Mouse (Mus musculus) cerebellum, adult 2 months (tissue): ENCODE data around the gene Pdxdc1. TPM values are rescaled to one million over a fixed set of nuclear protein-coding genes. Genes with fewer than 3 reads are reported as not detected.

Source experiments
- DNase-seq, 2 experiments: peaks; one replicate each; pipeline ENCODE4 v3.0.0; 2021
- H3K27ac ChIP-seq: fragments of 200-500 bp; 2 replicates; pipeline ENCODE4 v1.5.1; 2012; ENCODE audit warnings: low read length, control low read depth, inconsistent platforms; ENCODE audit not compliant: insufficient read depth
- H3K27me3 ChIP-seq: fragments of 200-500 bp; 2 replicates; pipeline ENCODE4 v1.6.1; 2012; ENCODE audit warnings: inconsistent platforms, mild to moderate bottlenecking, low read length, moderate library complexity; ENCODE audit not compliant: control insufficient read depth, insufficient read depth
- H3K4me1 ChIP-seq: fragments of 200-500 bp; 2 replicates; pipeline ENCODE4 v1.6.1; 2011; ENCODE audit warnings: low read length; ENCODE audit not compliant: control insufficient read depth, insufficient read depth
- H3K4me3 ChIP-seq: fragments of 200-500 bp; replicated peaks from 2 replicates; pipeline ENCODE3; 2011; ENCODE audit warnings: mild to moderate bottlenecking, low read depth, low read length, control low read depth; ENCODE audit not compliant: insufficient read depth
- CTCF ChIP-seq: fragments of 200-500 bp; IDR thresholded peaks from 2 replicates; pipeline ENCODE4 v1.5.1; 2011; ENCODE audit warnings: low read depth, mild to moderate bottlenecking, control low read depth, low read length, moderate library complexity, borderline replicate concordance; ENCODE audit not compliant: insufficient read depth
- POLR2A ChIP-seq: fragments of 200-500 bp; IDR thresholded peaks from 2 replicates; pipeline ENCODE4 v1.6.1; 2011; ENCODE audit warnings: low read length, control low read depth, borderline replicate concordance; ENCODE audit not compliant: insufficient read depth
- WGBS: fragments of 180-500 bp; shearing (Covaris S2); methylation state at CpG from one replicate; pipeline ENCODE4 v1.1.7; 2018; 5-methylcytosine and 5-hydroxymethylcytosine counted together
- polyA plus RNA-seq: library from polyadenylated mRNA; depleted of rRNA; stranded (reverse); fragments of >200 nt; gene quantifications from 2 replicates; pipeline ENCODE4 v1.2.3, GENCODE M21; 2012

Gene Pdxdc1
- polyA plus RNA-seq, 1 experiment, result 105 TPM

GRCm38 (mm10) chr16:13845031-13845430 is 57.9 kb downstream of the Pdxdc1 start:
- Histone ChIP-seq H3K27ac (no peak overlapping the region), H3K4me3 (no peak overlapping the region), H3K27me3 (no peaks in the 10 kb centered on the region), H3K4me1 (no peaks in the 10 kb centered on the region)
- TF ChIP-seq POLR2A, result no peak
- TF ChIP-seq CTCF, result no peak
- DNase-seq, result no peak
- WGBS, result 94% methylated on average over 5 of the region's 5 CpGs

DNA sequence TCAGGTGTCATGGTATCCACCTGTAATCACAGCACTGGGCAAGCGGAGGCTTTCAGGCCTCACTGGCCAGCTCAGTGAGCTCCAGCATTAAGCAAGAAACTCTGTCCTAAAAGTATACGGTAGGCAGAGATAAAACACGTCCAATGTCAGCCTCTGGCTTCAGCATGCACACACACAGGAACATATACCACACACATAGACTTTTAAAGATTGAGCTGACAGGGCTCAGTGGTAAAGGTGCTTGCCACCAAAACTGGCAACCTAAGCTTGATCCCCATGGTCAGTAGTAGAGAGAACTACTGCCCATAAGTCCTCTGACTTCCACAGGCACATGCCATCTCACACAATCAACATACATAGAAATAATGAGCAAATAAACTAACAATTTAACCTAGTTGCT is 62.0 kb downstream of the Pdxdc1 start:
- no peak overlapping the region for H3K27ac ChIP-seq
- TF ChIP-seq POLR2A (no peak), CTCF (no peak)
- WGBS, result 95% methylated on average over 3 of the region's 3 CpGs
- H3K4me3 ChIP-seq, result no peak overlapping the region
- no peak for DNase-seq
- no peaks in the 10 kb centered on the region for H3K27me3 ChIP-seq
- H3K4me1 ChIP-seq, result no peaks in the 10 kb centered on the region

DNA sequence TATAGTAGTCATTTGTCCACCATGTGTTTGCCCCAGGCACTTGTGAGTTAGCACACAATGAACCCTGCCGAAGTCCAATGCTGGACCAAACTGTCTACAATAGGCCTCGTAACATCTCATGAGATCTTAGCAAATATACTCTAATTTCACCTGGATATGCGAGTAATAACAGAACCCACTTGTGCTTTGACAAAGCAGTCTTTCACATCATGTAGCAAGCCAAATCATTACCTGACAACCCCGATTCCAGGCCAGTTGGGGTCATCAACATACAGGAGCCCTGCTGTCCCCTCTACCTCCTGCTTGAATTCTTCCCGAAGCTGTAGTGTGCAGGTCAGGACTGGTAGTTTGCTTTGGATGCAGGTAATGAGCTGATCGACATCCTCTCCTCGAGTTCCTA is 62.9 kb downstream of the Pdxdc1 start:
- no peak overlapping the region for H3K27ac ChIP-seq
- H3K27me3 ChIP-seq, result no peaks in the 10 kb centered on the region
- no peaks in the 10 kb centered on the region for H3K4me1 ChIP-seq
- TF ChIP-seq CTCF (no peak), POLR2A (no peak)
- no peak for DNase-seq
- H3K4me3 ChIP-seq, result no peak overlapping the region
- WGBS, result 91% methylated on average over 7 of the region's 7 CpGs

- TF ChIP-seq POLR2A (no peak), CTCF (no peak)
- H3K27ac ChIP-seq, result no peak overlapping the region
- H3K4me3 ChIP-seq, result no peak overlapping the region
- DNase-seq, result no peak
- no peaks in the 10 kb centered on the region for H3K4me1 ChIP-seq
- 95% methylated on average over 5 of the region's 5 CpGs for WGBS
- no peaks in the 10 kb centered on the region for H3K27me3 ChIP-seq
Observed at GRCm38 (mm10) chr16:13834382-13834781, 68.5 kb downstream of the Pdxdc1 start.

- 73% methylated on average over 5 of the region's 5 CpGs for WGBS
- TF ChIP-seq CTCF (no peak), POLR2A (no peak)
- Histone ChIP-seq H3K4me3 (no peak overlapping the region), H3K27ac (no peak overlapping the region), H3K4me1 (no peaks in the 10 kb centered on the region), H3K27me3 (no peaks in the 10 kb centered on the region)
- DNase-seq, result no peak
Observed at GRCm38 (mm10) chr16:13831606-13832005, 71.3 kb downstream of the Pdxdc1 start.

GRCm38 (mm10) chr16:13830444-13830843 is 72.5 kb downstream of the Pdxdc1 start:
- no peaks in the 10 kb centered on the region for H3K27me3 ChIP-seq
- no peak overlapping the region for H3K4me3 ChIP-seq
- TF ChIP-seq CTCF (no peak), POLR2A (no peak)
- H3K4me1 ChIP-seq, result peaks cover 2% of the 10 kb centered on the region; the same call in 1 of the 2 replicates
- no peak overlapping the region for H3K27ac ChIP-seq
- 90% methylated on average over 10 of the region's 10 CpGs for WGBS
- no peak for DNase-seq

DNA sequence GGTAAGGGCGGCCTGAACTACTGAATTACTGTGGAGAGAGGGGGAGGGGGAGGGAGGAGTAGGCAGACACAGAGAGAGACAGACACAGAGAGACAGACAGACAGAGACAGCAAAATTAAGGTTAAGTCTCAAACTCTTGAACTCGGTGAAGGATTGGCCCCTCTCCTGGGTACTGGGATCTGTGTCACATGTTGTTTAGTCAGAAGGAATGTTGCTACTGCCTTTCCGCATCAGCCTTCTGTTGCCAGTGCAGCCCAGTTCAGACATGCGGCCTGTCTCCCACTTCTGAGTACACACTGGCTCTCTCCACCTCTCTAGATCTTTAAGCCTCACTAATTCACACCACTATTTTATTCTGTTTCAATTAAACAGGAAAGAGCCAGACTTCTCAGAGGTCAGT is 76.4 kb downstream of the Pdxdc1 start:
- WGBS, result 82% methylated on average over 4 of the region's 4 CpGs
- no peak overlapping the region for H3K27ac ChIP-seq
- DNase-seq, result no peak
- TF ChIP-seq POLR2A, result no peak
- TF ChIP-seq CTCF, result no peak
- peaks cover 2% of the 10 kb centered on the region; the same call in 1 of the 2 replicates for H3K4me1 ChIP-seq
- H3K4me3 ChIP-seq, result no peak overlapping the region
- no peaks in the 10 kb centered on the region for H3K27me3 ChIP-seq

- Histone ChIP-seq H3K4me1 (peaks cover 2% of the 10 kb centered on the region; the same call in 1 of the 2 replicates), H3K4me3 (no peak overlapping the region), H3K27ac (no peak overlapping the region), H3K27me3 (no peaks in the 10 kb centered on the region)
- no peak for DNase-seq
- TF ChIP-seq POLR2A (no peak), CTCF (no peak)
- 70% methylated on average over 7 of the region's 7 CpGs for WGBS
Observed at GRCm38 (mm10) chr16:13825781-13826490, 77.0 kb downstream of the Pdxdc1 start.
